Mouse (Mus musculus) induced T-regulatory cell, adult 2 months (primary cell): ENCODE measurements around the gene Igfbpl1.

Source experiments
- DNase-seq: peaks from one replicate; pipeline ENCODE4 v3.0.0-alpha.2; 2012; ENCODE audit warnings: low read depth

Gene Igfbpl1

GRCm38 (mm10) chr4:45770638-45771033 is 56.1 kb downstream of the Igfbpl1 start:
- DNase-seq = no peak

GRCm38 (mm10) chr4:45769791-45770637 is 56.7 kb downstream of the Igfbpl1 start:
- no peak for DNase-seq

- no peak for DNase-seq
Measured at GRCm38 (mm10) chr4:45769141-45769540, 57.6 kb downstream of the Igfbpl1 start.

- DNase-seq = no peak
Measured at GRCm38 (mm10) chr4:45767891-45768558, 58.7 kb downstream of the Igfbpl1 start.

- no peak for DNase-seq
Measured at GRCm38 (mm10) chr4:45766774-45767173, 59.9 kb downstream of the Igfbpl1 start.

- peak; percentile 4 for DNase-seq
Measured at GRCm38 (mm10) chr4:45765565-45766201, 61.0 kb downstream of the Igfbpl1 start.

GRCm38 (mm10) chr4:45765121-45765564 is 61.6 kb downstream of the Igfbpl1 start:
- DNase-seq = no peak

- no peak for DNase-seq
Measured at GRCm38 (mm10) chr4:45764141-45764494, 62.6 kb downstream of the Igfbpl1 start.

GRCm38 (mm10) chr4:45763288-45764140 is 63.2 kb downstream of the Igfbpl1 start:
- peak; percentile 28 for DNase-seq

- DNase-seq = no peak
Measured at GRCm38 (mm10) chr4:45762600-45762999, 64.1 kb downstream of the Igfbpl1 start.
